Mouse (Mus musculus): ENCODE results near the gene Wdr37. TPM values are rescaled to one million over a fixed set of nuclear protein-coding genes. Genes with fewer than 3 reads are reported as not detected.
A peak's percentile ranks its signal among the peaks of the same experiment; 100 is the strongest.
"Not testable (repeated sequence)": the region's sequence is repeated elsewhere in the genome, so short reads cannot be mapped to it uniquely, and the experiment has no call there.

The Wdr37 gene
- 10 to 100 TPM; 41.7 to 47.6 TPM for polyA plus RNA-seq (2017; shearing (Covaris generic))

- ATAC-seq: no peak
Measured at GRCm38 (mm10) chr13:8871314-8871962, at the start of gene Wdr37. Gene Wdr37 (minus strand): TSS chr13:8871909.

GRCm38 (mm10) chr13:8913890-8914289 is 42.2 kb upstream of the Wdr37 start:
- not testable (repeated sequence) for ATAC-seq

GRCm38 (mm10) chr13:8905986-8906385 is 34.3 kb upstream of the Wdr37 start:
- not testable (repeated sequence) for ATAC-seq

GRCm38 (mm10) chr13:8888603-8889002 is 16.9 kb upstream of the Wdr37 start:
- no peak for ATAC-seq

GRCm38 (mm10) chr13:8886185-8886560 is 14.5 kb upstream of the Wdr37 start:
- no peak for ATAC-seq

- ATAC-seq: peak; percentile 95
Measured at GRCm38 (mm10) chr13:8885445-8886184, 13.9 kb upstream of the Wdr37 start, which contains the start of gene Idi1. Gene Idi1 (plus strand): TSS chr13:8885501.

GRCm38 (mm10) chr13:8883870-8884269 is 12.2 kb upstream of the Wdr37 start:
- not testable (repeated sequence) for ATAC-seq

GRCm38 (mm10) chr13:8881611-8882010 is 9.9 kb upstream of the Wdr37 start:
- no peak for ATAC-seq

GRCm38 (mm10) chr13:8873776-8874175 is 2.1 kb upstream of the Wdr37 start:
- ATAC-seq: no peak

- ATAC-seq: peak; percentile 68
Measured at GRCm38 (mm10) chr13:8870510-8871313, 997 bp downstream of the Wdr37 start.

- peak; percentile 67 for ATAC-seq
Measured at GRCm38 (mm10) chr13:8870160-8870509, 1.6 kb downstream of the Wdr37 start.

- peak; percentile 9 for ATAC-seq
Measured at GRCm38 (mm10) chr13:8869578-8870157, 2.0 kb downstream of the Wdr37 start.

GRCm38 (mm10) chr13:8866612-8867011 is 5.1 kb downstream of the Wdr37 start:
- no peak for ATAC-seq

GRCm38 (mm10) chr13:8864990-8865389 is 6.7 kb downstream of the Wdr37 start:
- ATAC-seq: no peak

GRCm38 (mm10) chr13:8860861-8861260 is 10.8 kb downstream of the Wdr37 start:
- no peak for ATAC-seq

GRCm38 (mm10) chr13:8858453-8858852 is 13.3 kb downstream of the Wdr37 start:
- no peak for ATAC-seq

- no peak for ATAC-seq
Measured at GRCm38 (mm10) chr13:8854769-8855168, 16.9 kb downstream of the Wdr37 start.

- ATAC-seq: no peak
Measured at GRCm38 (mm10) chr13:8853424-8853823, 18.3 kb downstream of the Wdr37 start.

- no peak for ATAC-seq
Measured at GRCm38 (mm10) chr13:8849311-8849710, 22.4 kb downstream of the Wdr37 start.

GRCm38 (mm10) chr13:8847702-8848101 is 24.0 kb downstream of the Wdr37 start:
- ATAC-seq: peak; percentile 78

- ATAC-seq: no peak
Measured at GRCm38 (mm10) chr13:8842273-8842672, 29.4 kb downstream of the Wdr37 start.

GRCm38 (mm10) chr13:8841846-8842245 is 29.9 kb downstream of the Wdr37 start:
- ATAC-seq: not testable (repeated sequence)

- ATAC-seq: no peak
Measured at GRCm38 (mm10) chr13:8840941-8841340, 30.8 kb downstream of the Wdr37 start.
